Mouse (Mus musculus) embryonic fibroblast, embryonic 13.5 days (primary cell): Measurements from ENCODE around the gene Vwce.

Source experiments
- CTCF ChIP-seq: IDR thresholded peaks from 2 replicates; pipeline ENCODE4 v1.5.1; 2011; ENCODE audit warnings: mild to moderate bottlenecking, control low read depth, low read length, moderate library complexity, borderline replicate concordance; ENCODE audit not compliant: insufficient read depth
- POLR2A ChIP-seq: IDR thresholded peaks from 2 replicates; pipeline ENCODE4 v1.6.1; 2011; ENCODE audit warnings: low read depth, mild to moderate bottlenecking, control low read depth, low read length, moderate library complexity

DNA sequence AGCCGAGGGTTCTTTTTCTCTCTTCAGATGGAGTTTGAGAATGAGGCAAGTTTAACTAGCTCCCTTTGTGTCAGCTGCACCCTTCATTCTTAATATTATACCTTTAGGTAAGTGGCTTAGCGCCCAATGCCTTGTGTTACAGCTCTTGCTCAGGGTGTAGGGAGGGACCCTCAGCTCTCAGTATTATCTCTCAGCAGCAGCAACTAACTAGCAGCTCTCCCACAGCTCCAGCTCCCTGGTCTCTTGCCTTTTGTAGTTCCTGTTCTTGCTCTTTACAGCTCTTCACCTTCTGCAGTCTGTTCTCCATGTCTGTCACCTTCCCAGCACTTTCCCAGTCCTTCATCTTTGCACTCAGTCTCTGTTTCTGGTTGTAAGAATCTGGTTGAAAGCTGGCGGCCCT is 57.6 kb downstream of the Vwce start:
- TF ChIP-seq CTCF (no peak), POLR2A (no peak)
